Mouse (Mus musculus): ENCODE measurements around the gene Il4ra.

The Il4ra gene

DNA sequence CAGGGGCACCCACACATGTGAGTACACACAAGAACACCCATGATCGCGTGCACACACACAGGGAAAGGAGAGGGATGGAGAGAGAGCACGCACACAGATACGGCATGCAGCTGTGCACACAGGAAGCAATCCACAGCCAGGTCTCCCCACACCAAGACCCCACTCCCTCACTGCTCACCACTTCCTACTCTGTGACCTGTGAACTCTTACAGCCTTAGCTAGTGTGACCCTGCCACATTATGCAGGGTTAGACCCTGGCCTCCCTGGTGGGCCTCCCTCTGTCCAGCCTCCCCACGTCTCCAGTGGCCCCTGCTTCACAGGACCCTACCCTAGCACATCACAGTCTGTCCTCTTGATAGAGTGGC, 32.1 kb downstream of the Il4ra start:
- in situ Hi-C loops (cut with MboI; ENCODE audit: low pct_unique_long_range_greater_than_20kb in 1 of 2, low sequenced_read_pairs in 2 of 2, unreplicated experiment in 1 of 2): no loop called here

DNA sequence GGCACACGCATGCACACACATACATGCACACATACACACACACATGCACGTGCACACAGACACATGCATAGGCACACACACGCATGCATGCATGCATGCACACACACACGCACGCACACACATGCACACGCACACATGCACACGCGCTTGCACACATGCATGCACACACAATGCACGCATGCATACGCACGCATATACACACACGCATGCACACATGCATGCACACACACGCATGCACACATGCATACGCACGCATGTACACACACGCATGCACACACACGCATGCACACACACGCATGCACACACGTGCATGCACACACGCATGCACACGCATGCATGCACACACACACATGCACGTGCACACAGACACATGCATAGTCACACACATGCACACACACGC, 34.4 kb downstream of the Il4ra start:
- in situ Hi-C loops (cut with MboI; ENCODE audit: low pct_unique_long_range_greater_than_20kb in 1 of 2, low sequenced_read_pairs in 2 of 2, unreplicated experiment in 1 of 2): no loop called here

DNA sequence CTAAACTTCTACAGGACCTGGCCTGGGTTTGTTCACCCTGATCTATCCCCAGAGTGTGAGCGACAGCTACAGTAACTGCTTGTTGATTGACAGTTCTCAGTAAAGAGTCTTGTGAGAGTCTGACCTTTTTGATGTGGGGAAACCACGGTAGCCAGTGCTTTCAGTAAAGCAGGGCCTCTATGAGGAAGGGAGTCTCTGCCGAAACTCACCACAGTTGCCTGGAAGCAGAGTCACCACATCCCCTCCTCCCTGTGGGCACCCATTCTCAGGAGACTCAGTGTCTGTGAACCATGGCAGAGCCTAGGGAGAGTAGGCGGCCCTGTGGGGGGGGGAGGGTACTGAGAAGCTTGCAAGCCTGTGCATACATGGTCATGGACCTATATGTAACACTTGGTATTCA, 36.8 kb downstream of the Il4ra start:
- in situ Hi-C loops (cut with MboI; ENCODE audit: low pct_unique_long_range_greater_than_20kb in 1 of 2, low sequenced_read_pairs in 2 of 2, unreplicated experiment in 1 of 2): no loop called here

DNA sequence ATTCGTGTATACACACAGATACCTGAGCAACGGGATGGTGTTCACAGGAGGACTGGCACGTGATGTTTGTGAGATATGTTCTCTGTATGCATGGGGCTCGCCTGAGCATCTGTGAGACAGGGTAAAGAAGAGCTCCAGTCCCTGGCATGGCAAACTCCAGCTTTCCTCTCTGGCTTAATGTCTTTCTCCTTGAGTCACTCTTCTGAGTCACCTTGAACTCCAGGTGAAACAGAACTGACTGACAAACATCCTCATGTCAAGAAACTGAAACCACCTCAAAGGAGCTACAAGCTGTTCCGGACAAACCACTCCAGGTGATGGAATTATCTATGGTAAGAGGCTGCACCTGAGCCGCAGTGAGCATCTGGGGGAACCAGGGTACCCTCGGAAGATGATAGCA, 38.0 kb downstream of the Il4ra start:
- in situ Hi-C loops (cut with MboI; ENCODE audit: low pct_unique_long_range_greater_than_20kb in 1 of 2, low sequenced_read_pairs in 2 of 2, unreplicated experiment in 1 of 2): no loop called here

DNA sequence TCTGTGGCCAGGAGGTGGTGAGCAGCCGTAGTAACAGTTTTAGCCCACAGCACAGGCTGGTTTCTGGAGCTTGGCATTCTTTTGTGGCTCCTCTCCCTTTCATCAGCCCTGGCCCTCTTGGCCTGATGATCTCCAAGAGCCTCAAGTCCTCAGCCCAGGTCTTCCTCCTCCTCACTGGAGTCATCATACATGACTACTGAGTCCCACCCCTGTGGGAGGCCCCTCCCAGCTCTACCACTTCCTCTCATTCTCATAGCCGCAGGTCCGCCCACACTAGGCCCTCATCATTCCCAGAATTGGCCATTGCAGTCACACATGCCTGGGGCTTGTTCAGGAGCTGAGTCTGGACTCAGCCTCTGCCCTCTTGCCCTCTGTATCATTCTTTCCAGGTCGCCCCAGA, 41.9 kb downstream of the Il4ra start:
- in situ Hi-C loops (cut with MboI; ENCODE audit: low pct_unique_long_range_greater_than_20kb in 1 of 2, low sequenced_read_pairs in 2 of 2, unreplicated experiment in 1 of 2): no loop called here

DNA sequence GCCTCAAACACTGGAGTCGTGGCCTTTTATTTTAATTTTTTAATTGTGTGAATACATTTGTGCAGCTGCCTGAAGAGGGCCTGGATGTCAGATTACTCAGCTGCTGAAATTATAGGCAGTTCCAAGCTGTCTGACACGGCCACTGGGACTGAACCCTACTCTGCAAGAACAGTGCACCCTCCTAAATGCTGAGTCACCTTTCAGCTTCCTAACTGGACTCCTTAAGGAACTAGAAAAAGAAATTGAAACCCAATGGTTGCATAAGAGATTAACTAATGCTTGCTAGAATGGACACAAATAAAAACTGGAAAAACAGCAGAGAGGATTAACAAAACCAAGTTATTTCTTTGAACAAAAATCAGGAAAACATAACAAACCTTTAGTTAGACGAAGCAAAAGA, 44.5 kb downstream of the Il4ra start:
- in situ Hi-C loops (cut with MboI; ENCODE audit: low pct_unique_long_range_greater_than_20kb in 1 of 2, low sequenced_read_pairs in 2 of 2, unreplicated experiment in 1 of 2): no loop called here

DNA sequence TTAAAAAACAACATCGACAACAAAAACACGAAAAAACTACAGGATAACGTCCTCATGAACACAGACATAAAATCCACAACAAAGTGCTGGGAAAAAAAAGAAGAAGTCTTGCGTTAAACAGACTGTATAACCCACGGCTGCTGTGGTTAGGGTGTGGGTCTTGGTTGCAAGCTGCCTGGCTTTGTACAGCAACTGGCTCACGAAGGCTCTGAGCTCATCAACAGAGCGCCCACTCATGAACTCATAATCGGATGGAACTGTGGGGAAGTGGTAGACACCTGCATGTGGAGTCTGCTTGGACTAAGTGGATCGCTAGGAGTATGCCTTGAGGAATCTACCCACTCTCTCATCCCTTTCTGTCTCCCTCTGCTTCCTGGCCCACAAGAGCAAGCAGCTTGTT, 45.2 kb downstream of the Il4ra start:
- in situ Hi-C loops (cut with MboI; ENCODE audit: low pct_unique_long_range_greater_than_20kb in 1 of 2, low sequenced_read_pairs in 2 of 2, unreplicated experiment in 1 of 2): no loop called here

DNA sequence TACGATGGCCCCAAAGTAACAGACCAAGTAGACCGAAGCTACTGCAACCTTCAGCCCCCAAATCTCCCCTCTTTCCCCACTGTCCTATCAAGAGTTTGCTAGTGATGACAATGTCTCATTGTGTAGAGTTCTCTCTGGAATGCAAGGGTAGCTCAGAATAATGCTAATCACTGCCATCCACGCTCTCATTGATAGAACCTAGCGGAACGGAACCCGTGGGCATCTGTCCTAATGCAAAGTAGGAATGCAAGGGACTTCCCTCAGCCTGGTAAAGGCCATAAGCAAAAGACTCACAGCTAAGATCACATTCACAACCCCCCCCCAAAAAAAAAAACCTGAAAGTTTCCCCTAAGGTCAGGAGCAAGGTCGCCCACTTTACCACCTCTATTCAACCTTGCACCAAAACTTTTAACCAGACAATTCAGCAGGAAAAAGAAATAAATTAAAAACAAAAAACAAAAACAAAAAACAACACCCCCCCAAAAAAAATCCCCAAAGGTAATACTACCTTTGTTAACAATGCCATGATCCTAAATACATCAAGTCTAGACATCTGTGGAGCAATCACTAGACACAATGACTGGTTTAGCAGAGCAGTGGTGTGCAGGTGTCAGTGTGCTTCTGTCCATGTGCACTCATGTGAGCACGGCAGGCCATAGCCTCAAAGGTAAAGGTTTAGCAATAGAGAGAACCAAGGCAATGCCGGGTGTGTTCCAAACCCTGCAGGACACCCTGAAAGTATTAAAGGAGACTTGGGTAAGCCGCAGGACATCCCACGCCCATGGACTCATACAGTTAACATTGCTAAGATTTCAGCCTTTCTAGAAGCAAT, 45.8 kb downstream of the Il4ra start:
- in situ Hi-C loops (cut with MboI; ENCODE audit: low pct_unique_long_range_greater_than_20kb in 1 of 2, low sequenced_read_pairs in 2 of 2, unreplicated experiment in 1 of 2): no loop called here

DNA sequence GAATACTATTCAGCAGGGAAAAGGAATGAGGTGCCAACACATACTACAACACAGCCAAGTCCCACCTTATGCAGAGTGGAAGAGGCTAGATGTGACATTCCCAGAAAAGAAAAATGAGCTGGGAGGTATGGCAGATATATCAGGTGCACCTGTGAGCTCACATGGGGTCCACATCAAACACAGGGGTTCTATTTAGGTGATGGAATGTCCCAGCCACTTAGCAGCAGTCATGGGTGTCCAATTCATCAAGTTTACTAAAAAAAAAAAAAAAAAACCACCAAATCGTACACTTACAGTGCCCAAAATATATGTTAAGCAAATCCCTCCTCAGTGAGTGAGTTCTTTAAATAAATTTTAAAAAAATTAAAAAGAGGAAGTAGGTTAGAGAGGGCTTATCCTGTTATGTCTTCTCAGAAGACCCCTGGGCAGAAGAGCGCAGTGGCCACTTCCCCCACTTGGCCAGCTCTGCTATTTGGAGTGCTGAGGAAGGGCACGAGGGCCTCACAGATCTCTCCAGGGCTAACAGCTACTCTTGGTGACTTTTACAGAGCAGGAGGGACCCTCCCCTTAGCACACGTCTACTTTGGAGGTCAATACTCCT, 47.6 kb downstream of the Il4ra start:
- in situ Hi-C loops (cut with MboI; ENCODE audit: low pct_unique_long_range_greater_than_20kb in 1 of 2, low sequenced_read_pairs in 2 of 2, unreplicated experiment in 1 of 2): no loop called here

DNA sequence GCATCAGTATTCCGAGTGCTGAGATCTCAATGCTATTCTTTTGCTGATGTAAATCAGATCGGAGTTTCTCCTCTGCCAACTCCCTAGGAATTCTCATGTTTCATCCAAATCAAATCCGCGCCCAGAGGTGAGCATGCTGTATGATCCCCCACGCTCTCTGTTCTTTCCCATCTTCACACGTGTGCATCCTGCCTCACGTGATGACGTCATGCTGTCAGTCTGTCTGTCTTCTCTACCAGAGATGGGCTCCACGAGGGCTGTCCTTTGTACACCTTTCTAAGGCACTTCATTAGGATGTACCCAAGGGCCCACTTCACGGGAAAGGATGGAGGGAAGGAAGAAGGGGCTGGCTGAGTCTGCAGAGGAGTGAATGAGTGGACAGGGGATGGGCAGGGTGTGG, 48.2 kb downstream of the Il4ra start:
- in situ Hi-C loops (cut with MboI; ENCODE audit: low pct_unique_long_range_greater_than_20kb in 1 of 2, low sequenced_read_pairs in 2 of 2, unreplicated experiment in 1 of 2): no loop called here

DNA sequence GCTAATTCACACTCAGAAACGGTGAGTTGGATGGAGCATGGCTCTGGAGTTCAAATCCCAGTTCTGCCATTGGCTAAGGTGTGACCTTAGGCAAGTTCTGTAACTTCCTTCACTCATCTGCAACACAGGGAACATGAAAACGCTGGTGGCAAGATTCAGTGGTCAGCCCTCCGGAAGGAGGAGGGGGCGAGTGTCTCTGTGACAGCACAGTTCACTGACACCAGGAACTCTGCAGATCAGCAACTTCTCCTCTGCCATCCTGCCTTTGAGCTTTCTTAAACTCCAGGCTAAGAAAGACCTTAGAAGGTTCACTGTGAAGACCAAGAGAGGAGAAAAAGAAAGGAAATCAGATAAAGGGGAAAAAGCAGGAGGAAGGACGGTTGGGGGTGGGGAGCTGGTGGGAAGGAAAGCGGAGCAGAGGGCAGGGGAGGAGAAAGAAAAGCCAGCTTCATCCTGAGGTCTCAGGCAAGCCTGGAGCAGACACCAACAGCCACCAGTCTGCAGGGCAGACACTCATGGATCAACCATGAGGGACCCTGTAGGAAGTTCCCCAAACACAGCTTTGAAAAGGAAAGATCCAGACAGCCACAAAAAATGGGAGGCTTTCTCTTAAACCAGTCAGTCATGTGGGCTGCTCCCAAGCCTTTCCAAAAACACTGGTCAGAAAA, 48.8 kb downstream of the Il4ra start:
- in situ Hi-C loops (cut with MboI; ENCODE audit: low pct_unique_long_range_greater_than_20kb in 1 of 2, low sequenced_read_pairs in 2 of 2, unreplicated experiment in 1 of 2): no loop called here

DNA sequence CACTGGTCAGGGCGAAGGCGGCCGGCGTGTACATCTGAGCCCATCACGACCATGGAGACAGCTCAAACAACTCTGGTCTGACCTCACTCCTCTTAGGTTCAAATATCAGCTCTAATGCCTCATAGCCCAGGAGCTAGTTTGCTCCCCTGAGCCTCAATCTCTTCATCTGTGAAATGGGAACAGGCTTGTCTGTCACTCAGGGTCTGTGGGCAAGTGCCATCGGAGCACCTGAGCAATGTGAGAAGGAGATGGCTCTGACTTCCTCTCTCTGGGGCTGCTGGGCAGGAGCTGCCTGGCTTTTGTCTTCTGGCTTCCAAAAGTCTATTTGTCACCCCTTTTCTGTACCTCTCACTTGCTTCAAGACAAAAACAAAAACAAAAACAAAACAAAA, 49.4 kb downstream of the Il4ra start:
- in situ Hi-C loops (cut with MboI; ENCODE audit: low pct_unique_long_range_greater_than_20kb in 1 of 2, low sequenced_read_pairs in 2 of 2, unreplicated experiment in 1 of 2): no loop called here

DNA sequence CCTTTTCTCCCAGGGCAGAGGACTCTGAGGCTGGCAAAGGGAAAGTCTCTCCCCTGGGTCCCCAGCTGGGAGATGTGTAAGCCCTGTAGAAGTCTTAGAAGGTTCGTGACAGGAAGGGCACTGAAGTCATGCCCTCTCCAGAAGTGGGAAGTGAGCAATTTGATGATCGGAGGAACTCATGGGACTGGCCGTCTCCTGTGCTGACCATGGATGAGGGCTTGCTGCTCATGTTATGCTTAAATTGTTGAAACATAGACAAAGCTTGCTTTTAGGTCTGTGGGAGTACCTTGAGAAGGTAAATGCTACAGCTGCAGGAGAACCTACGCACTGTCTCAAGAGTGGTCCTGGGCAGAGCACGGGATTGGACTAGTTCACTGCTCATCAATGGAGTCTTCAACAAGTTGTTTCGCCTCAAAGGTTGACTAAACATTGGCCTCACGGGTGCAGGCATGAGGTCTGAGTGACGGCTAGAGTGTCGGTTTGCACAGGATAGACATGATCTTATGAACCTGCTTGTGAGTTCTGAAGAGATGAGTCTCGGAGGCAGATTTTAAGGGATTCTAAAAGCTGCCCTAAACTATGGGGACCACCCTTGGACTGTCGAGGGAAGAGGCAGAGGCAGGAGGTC, 50.0 kb downstream of the Il4ra start:
- in situ Hi-C loops (cut with MboI; ENCODE audit: low pct_unique_long_range_greater_than_20kb in 1 of 2, low sequenced_read_pairs in 2 of 2, unreplicated experiment in 1 of 2): no loop called here

DNA sequence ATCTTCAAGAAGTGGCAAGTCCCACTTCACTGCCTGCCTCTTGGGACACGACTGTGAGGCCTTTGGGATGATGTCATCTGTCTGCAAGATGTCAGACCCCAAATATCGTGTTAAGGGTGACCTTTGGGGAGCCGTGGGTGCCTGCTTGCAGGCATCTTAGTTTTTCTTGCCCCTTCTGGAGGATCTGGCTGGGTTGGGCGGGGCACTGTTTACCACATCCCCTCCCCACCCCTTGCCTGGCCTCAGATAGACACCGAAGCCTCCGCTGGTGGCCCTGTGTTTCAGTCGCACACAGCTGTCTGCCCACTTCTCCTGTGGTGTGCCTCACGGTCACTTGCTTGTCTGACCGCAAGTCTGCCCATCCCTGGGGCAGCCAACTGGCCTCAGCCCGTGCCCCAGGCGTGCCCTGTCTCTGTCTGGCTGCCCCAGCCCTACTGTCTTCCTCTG, 51.3 kb downstream of the Il4ra start, which contains the start of gene Il21r:
Gene Il21r (plus strand): TSS at position 245 of the 447 bp plus-strand sequence.
- in situ Hi-C loops (cut with MboI; ENCODE audit: low pct_unique_long_range_greater_than_20kb in 1 of 2, low sequenced_read_pairs in 2 of 2, unreplicated experiment in 1 of 2): no loop called here

DNA sequence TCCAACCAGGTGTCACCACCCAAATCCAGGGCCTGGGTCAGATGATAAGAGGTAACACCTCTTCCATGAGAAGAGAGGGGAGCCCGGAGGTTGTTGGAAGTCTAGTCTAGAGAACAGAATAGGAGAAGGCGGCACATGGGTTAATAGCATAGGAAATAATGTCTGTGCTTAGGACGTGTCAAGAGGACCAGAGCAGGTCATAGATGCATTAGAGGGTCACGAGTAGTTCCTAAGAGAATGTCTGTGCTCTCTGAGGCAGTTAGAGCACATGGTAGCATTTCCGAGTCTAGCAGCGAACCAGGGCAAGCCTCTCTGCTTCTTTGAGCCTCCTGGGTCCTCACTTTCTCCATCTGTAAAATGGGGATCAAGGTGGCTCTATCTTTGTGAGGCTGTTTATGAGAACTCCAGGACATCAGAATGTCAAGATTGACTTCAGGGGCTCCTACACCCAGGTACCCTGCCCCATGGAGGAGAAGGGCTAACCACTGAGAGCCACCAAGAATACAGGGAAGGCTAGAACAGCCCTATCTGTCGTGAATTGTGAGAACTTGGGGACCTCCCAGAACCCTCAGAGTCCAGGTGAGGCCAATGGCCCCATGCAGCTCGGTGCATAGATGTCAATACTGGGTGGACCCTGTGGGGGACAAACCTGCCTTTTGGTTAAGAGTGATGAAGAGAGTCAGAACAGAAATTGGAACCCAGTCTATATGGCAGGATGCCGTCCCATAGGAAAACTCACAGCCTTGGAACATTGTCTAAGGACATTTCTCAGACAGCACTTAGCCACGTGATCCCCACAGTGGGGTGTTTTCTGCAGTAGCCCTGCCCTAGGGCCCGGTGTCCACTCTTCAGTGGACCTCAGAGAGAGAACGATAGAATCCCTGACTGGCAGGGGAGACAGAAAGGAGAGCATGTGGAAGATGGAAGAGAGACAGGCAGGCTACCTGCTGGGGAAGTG, 52.7 kb downstream of the Il4ra start:
- in situ Hi-C loops (cut with MboI; ENCODE audit: low pct_unique_long_range_greater_than_20kb in 1 of 2, low sequenced_read_pairs in 2 of 2, unreplicated experiment in 1 of 2): no loop called here

DNA sequence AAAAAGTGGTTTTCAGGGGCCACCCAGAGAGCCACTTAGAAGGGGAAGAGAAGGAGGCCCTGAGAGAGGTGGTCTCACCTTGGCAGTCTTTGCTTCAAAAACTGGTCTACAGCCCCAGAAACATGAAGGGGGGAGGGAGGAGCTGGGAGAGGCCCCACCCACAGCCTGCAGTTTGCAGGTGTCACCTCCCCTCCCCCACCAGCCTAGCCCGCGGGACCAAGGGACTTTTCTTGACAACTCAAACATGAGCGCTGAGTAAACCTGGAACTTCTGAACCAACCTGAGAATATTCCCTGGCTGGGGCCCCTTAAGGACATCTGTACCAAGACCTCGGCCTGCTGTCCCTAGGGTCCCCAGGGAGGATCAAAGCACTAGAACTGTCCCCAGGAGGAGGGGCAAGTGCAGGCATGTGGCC, 53.8 kb downstream of the Il4ra start:
- in situ Hi-C loops (cut with MboI; ENCODE audit: low pct_unique_long_range_greater_than_20kb in 1 of 2, low sequenced_read_pairs in 2 of 2, unreplicated experiment in 1 of 2): no loop called here

DNA sequence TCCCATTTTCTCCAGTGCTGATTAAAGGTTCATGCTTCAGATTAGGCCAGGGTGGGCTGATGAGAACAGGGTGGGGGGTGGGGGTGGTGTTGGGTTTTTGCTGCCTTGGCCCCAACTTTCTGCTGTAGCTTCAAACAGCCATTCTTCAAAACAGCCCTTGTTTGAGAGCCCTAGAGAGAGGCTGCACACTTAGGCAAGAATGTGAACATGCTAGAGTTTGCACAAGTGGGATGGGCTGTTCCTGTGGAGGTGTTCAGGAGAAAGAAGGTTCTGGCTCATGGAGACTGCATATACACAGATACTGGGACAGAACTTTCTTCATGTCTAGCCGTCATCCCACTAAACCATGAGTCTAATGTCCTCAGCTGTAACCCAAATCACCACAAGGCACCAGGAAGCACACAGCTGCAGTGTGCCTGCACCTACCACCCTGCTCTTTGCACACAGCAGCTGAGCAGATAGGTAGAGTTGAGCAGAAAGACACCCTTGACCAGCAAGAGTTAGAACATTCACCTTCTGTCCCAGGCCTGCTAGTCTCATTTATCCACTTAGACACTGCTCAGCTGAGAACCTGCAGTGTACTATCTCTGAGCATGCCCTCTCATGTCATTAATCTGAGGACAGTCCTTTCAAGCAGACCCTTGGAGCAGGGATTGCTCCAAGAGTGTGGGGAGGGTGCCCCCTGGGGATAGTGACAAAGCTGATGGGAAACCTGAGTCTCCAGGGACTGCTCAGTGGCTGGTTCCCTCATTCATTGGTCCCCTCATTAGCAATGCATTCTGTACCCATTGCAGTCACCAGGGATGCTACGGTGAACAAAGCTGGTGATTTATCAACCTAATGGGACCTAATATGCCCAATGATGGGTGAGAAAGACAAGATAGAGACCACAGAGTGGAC, 54.6 kb downstream of the Il4ra start:
- in situ Hi-C loops (cut with MboI; ENCODE audit: low pct_unique_long_range_greater_than_20kb in 1 of 2, low sequenced_read_pairs in 2 of 2, unreplicated experiment in 1 of 2): no loop called here

All from mouse embryonic stem cell (cell line).